Mouse (Mus musculus) neural tube, embryonic 15.5 days (tissue): ENCODE results near the gene Dnm3. TPM values are rescaled to one million over a fixed set of nuclear protein-coding genes. Genes with fewer than 3 reads are reported as not detected.

Experiments used
- ATAC-seq: fragments of 200-750 bp; cut with Nextera tagmentation; 2 replicates; pipeline ENCODE4 v1.8.0; 2017; ENCODE audit warnings: mild to moderate bottlenecking, moderate TSS enrichment, moderate library complexity; ENCODE audit not compliant: low FRiP score
- H3K27ac ChIP-seq: fragments of 300-500 bp; sonication (generic); replicated peaks from 2 replicates; pipeline ENCODE4 v1.5.1; 2015; ENCODE audit warnings: mild to moderate bottlenecking, inconsistent platforms
- H3K27me3 ChIP-seq: fragments of 300-500 bp; sonication (generic); replicated peaks from 2 replicates; pipeline ENCODE4 v1.6.1; 2015; ENCODE audit warnings: inconsistent platforms
- H3K36me3 ChIP-seq: fragments of 300-500 bp; sonication (generic); 2 replicates; pipeline ENCODE4 v1.6.1; 2015; ENCODE audit warnings: inconsistent platforms
- H3K4me1 ChIP-seq: fragments of 300-500 bp; sonication (generic); 2 replicates; pipeline ENCODE4 v1.6.1; 2015; ENCODE audit warnings: inconsistent platforms
- H3K4me2 ChIP-seq: fragments of 300-500 bp; sonication (generic); 2 replicates; pipeline ENCODE4 v1.6.1; 2015; ENCODE audit warnings: inconsistent platforms, mild to moderate bottlenecking, moderate library complexity
- H3K4me3 ChIP-seq: fragments of 300-500 bp; sonication (generic); replicated peaks from 2 replicates; pipeline ENCODE4 v1.5.1; 2015; ENCODE audit warnings: mild to moderate bottlenecking, inconsistent platforms
- H3K9ac ChIP-seq: fragments of 300-500 bp; sonication (generic); replicated peaks from 2 replicates; pipeline ENCODE4 v1.6.1; 2015; ENCODE audit warnings: mild to moderate bottlenecking, inconsistent platforms
- H3K9me3 ChIP-seq: fragments of 300-500 bp; sonication (generic); replicated peaks from 2 replicates; pipeline ENCODE4 v1.6.1; 2016; ENCODE audit warnings: inconsistent platforms
- WGBS: fragments of 180-500 bp; shearing (Covaris S2); methylation state at CpG from one replicate; pipeline ENCODE4 v1.1.7; 2015; ENCODE audit warnings: mixed read lengths; 5-methylcytosine and 5-hydroxymethylcytosine counted together
- polyA plus RNA-seq: library from polyadenylated mRNA; unstranded; fragments of >200 nt; fragmentation: Nextera tagmentation; extraction: Ambion mirVana; gene quantifications from 2 replicates; pipeline ENCODE4 v1.2.1, GENCODE M21; 2015

Gene Dnm3
- polyA plus RNA-seq, 1 experiment from 2014 or later = 60.8 TPM

DNA sequence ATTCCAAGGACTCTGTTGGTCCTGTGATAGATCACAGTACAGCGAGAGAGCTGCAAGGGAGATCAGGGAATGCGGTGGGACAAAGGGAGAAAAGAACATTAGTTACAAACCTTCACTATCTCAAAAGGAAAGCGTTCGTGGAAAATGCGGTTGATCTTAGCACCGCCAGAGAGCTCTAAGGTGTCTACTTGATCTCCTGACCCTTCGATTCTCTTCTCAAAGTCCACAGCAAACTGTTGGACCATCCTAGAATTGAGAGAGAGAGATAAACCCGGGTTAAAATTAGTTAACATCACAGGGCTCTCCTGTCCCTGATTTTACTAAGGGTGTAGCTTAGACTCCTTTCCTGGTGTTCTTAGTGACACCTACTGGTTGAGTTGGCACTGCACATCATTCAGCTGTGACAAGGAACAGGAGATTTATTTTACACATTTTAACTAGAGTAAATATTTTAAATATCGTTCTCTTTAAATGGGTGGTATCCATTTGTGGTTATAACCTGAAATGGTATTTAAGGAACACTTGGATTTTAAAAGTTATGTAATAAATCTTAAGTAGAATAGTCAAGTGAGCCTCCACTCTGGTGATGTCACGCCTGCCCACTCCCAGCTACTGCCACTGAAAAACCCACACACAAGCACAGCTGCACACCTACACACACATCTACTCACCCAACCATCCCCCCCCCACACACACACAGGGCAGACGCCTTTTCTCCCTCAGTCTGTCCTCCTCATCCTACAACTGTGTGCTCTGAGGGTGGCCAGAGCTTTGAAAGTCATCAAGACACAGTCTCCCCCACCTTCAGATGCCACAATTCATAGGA, 164.2 kb downstream of the Dnm3 start:
- H3K36me3 ChIP-seq = peaks cover 11% of the 10 kb centered on the region; the same call in 1 of the 2 replicates
- H3K4me3 ChIP-seq = no peak overlapping the region
- no peaks in the 10 kb centered on the region for H3K9me3 ChIP-seq
- H3K4me1 ChIP-seq = 0 out of 2 replicates have a peak, but pooled peaks cover 5% of the 10 kb centered on the region
- H3K9ac ChIP-seq = no peak overlapping the region
- no peaks in the 10 kb centered on the region for H3K27me3 ChIP-seq
- no peak overlapping the region for H3K27ac ChIP-seq
- peak; percentile 91 for ATAC-seq
- 28% methylated on average over 11 of the region's 11 CpGs for WGBS
- peak overlapping the region; percentile 29 for H3K4me2 ChIP-seq

DNA sequence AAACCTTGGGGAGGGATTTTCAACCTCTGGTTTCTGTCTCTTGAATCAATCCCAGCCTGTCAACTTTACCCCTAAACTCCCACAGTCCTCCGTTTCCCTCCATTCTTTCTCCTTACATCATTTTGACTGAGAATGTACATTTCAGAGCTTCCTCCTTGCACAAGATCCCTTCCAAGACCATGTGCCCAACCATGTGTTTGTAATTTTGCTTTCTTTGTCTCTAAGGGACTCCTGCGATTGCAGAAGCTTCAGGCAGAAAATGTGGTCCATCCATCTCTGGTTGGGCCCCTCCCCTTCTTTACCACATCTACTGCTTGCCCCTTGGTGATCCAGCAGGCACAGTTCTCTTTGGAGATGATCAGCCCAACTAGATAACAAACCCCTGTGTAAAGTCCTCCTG, 165.2 kb downstream of the Dnm3 start:
- H3K4me3 ChIP-seq = no peak overlapping the region
- H3K9me3 ChIP-seq = no peaks in the 10 kb centered on the region
- H3K27ac ChIP-seq = no peak overlapping the region
- H3K36me3 ChIP-seq = peaks cover 11% of the 10 kb centered on the region; the same call in 1 of the 2 replicates
- no peak for ATAC-seq
- no peak overlapping the region for H3K9ac ChIP-seq
- H3K4me1 ChIP-seq = 0 out of 2 replicates have a peak, but pooled peaks cover 5% of the 10 kb centered on the region
- no peaks in the 10 kb centered on the region for H3K27me3 ChIP-seq
- H3K4me2 ChIP-seq = no peak overlapping the region
- WGBS = 75% methylated on average over 2 of the region's 2 CpGs

DNA sequence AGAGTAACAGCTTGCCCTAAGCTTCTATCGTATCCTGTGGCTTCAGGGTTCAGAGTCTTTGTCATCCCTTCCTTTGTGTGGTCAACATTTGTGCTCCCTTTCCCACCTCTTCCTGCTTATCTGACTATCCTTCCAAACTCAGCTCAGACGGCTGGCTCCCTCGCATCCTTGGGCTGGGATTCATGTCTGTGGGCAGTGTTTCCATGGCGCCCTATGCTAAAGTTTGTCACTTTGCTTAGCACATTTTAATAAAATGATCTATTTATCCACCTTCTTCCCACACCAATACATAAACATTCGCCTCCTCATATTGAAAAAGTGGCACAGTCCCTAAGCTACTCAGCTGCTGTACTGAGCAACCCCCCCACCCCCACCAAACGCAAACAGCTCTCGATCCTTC, 165.7 kb downstream of the Dnm3 start:
- no peak overlapping the region for H3K9ac ChIP-seq
- no peaks in the 10 kb centered on the region for H3K9me3 ChIP-seq
- H3K27me3 ChIP-seq = no peaks in the 10 kb centered on the region
- H3K4me2 ChIP-seq = no peak overlapping the region
- 80% methylated on average over 7 of the region's 7 CpGs for WGBS
- peaks cover 13% of the 10 kb centered on the region; the same call in 1 of the 2 replicates for H3K36me3 ChIP-seq
- H3K4me3 ChIP-seq = no peak overlapping the region
- H3K4me1 ChIP-seq = 0 out of 2 replicates have a peak, but pooled peaks cover 5% of the 10 kb centered on the region
- H3K27ac ChIP-seq = no peak overlapping the region
- ATAC-seq = no peak

DNA sequence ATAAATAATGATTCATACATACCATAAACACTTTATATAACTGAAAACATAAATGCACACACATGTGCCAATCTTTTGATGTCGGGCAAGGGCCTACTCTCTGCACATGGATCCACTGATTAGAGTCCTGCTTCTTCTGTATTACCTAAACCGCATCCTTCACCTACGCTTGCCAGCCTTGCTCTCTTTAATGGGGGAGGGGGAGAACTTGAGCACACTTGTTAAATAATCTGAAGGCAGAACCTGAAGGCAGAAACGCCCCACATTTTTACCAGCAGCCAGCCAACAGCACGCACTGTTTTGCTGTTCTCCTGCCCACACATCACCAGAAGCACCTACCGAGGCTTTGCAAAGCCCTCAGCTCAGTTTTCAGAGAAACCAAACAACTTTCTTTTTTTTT, 172.6 kb downstream of the Dnm3 start:
- Histone ChIP-seq H3K9me3 (no peaks in the 10 kb centered on the region), H3K27ac (no peak overlapping the region), H3K9ac (no peak overlapping the region), H3K27me3 (no peaks in the 10 kb centered on the region), H3K4me3 (no peak overlapping the region), H3K4me1 (peaks cover 1% of the 10 kb centered on the region; the same call in 1 of the 2 replicates), H3K36me3 (peaks cover 16% of the 10 kb centered on the region; the same call in 1 of the 2 replicates), H3K4me2 (no peak overlapping the region)
- ATAC-seq = no peak
- 91% methylated on average over 6 of the region's 6 CpGs for WGBS

DNA sequence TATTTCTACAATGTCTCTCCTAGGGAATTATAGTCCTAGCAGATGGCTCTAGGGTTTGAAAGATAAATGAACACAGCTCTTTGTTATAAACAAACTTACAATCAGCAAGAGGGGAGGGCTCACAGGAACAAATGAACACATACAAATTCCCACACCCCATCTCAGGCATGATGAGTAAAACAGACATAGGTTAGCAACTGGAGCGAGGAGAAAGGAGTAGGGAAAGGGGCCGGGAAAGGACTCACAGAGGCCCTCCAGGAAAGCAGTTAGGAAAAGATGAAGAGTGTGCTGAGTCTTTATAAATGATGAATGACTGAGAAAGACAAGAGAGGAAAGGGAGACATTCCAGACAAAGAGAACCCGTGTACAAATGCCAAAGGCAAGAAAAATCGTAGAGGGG, 175.4 kb downstream of the Dnm3 start:
- no peak overlapping the region for H3K27ac ChIP-seq
- no peak overlapping the region for H3K4me3 ChIP-seq
- WGBS = 53% methylated on average over 4 of the region's 4 CpGs
- H3K4me2 ChIP-seq = no peak overlapping the region
- H3K27me3 ChIP-seq = no peaks in the 10 kb centered on the region
- ATAC-seq = no peak
- no peak overlapping the region for H3K9ac ChIP-seq
- H3K36me3 ChIP-seq = peaks cover 10% of the 10 kb centered on the region; the same call in 1 of the 2 replicates
- H3K9me3 ChIP-seq = no peaks in the 10 kb centered on the region
- H3K4me1 ChIP-seq = peaks cover 6% of the 10 kb centered on the region; the same call in 1 of the 2 replicates

GRCm38 (mm10) chr1:162299558-162300319, 178.1 kb downstream of the Dnm3 start:
- no peak overlapping the region for H3K9ac ChIP-seq
- H3K27ac ChIP-seq = no peak overlapping the region
- ATAC-seq = peak; percentile 77
- H3K36me3 ChIP-seq = 0 out of 2 replicates have a peak, but pooled peaks cover 4% of the 10 kb centered on the region
- H3K4me1 ChIP-seq = peaks cover 6% of the 10 kb centered on the region; the same call in 1 of the 2 replicates
- H3K27me3 ChIP-seq = no peaks in the 10 kb centered on the region
- H3K4me3 ChIP-seq = no peak overlapping the region
- no peak overlapping the region for H3K4me2 ChIP-seq
- WGBS = 55% methylated on average over 12 of the region's 12 CpGs
- no peaks in the 10 kb centered on the region for H3K9me3 ChIP-seq

- H3K4me2 ChIP-seq = no peak overlapping the region
- H3K9ac ChIP-seq = no peak overlapping the region
- no peak overlapping the region for H3K4me3 ChIP-seq
- H3K27ac ChIP-seq = no peak overlapping the region
- ATAC-seq = no peak
- no peaks in the 10 kb centered on the region for H3K27me3 ChIP-seq
- WGBS = 64% methylated on average over 3 of the region's 3 CpGs
- H3K9me3 ChIP-seq = no peaks in the 10 kb centered on the region
- H3K4me1 ChIP-seq = peaks cover 11% of the 10 kb centered on the region
- H3K36me3 ChIP-seq = 0 out of 2 replicates have a peak, but pooled peaks cover under 1% of the 10 kb centered on the region
Measured at GRCm38 (mm10) chr1:162298527-162298926, 179.3 kb downstream of the Dnm3 start.

- no peak overlapping the region for H3K27ac ChIP-seq
Measured at GRCm38 (mm10) chr1:162295443-162295842, 182.4 kb downstream of the Dnm3 start.

GRCm38 (mm10) chr1:162294572-162294910, 183.3 kb downstream of the Dnm3 start:
- peaks cover 5% of the 10 kb centered on the region for H3K4me1 ChIP-seq
- WGBS = 89% methylated on average over 4 of the region's 4 CpGs
- H3K4me3 ChIP-seq = no peak overlapping the region
- H3K36me3 ChIP-seq = peaks cover 9% of the 10 kb centered on the region; the same call in 1 of the 2 replicates
- H3K27me3 ChIP-seq = no peaks in the 10 kb centered on the region
- no peak overlapping the region for H3K9ac ChIP-seq
- H3K27ac ChIP-seq = peak overlapping the region; percentile 38; the same call in 1 of the 2 replicates
- ATAC-seq = no peak
- no peak overlapping the region for H3K4me2 ChIP-seq
- no peaks in the 10 kb centered on the region for H3K9me3 ChIP-seq

More at GRCm38 (mm10) chr1:162295443-162295842, 182.4 kb downstream of the Dnm3 start:
- Histone ChIP-seq H3K9me3 (no peaks in the 10 kb centered on the region), H3K9ac (no peak overlapping the region), H3K4me3 (no peak overlapping the region), H3K36me3 (peaks cover 7% of the 10 kb centered on the region; the same call in 1 of the 2 replicates), H3K27me3 (no peaks in the 10 kb centered on the region), H3K4me2 (no peak overlapping the region), H3K4me1 (peaks cover 12% of the 10 kb centered on the region)
- ATAC-seq = no peak
- 82% methylated on average over 5 of the region's 5 CpGs for WGBS

DNA sequence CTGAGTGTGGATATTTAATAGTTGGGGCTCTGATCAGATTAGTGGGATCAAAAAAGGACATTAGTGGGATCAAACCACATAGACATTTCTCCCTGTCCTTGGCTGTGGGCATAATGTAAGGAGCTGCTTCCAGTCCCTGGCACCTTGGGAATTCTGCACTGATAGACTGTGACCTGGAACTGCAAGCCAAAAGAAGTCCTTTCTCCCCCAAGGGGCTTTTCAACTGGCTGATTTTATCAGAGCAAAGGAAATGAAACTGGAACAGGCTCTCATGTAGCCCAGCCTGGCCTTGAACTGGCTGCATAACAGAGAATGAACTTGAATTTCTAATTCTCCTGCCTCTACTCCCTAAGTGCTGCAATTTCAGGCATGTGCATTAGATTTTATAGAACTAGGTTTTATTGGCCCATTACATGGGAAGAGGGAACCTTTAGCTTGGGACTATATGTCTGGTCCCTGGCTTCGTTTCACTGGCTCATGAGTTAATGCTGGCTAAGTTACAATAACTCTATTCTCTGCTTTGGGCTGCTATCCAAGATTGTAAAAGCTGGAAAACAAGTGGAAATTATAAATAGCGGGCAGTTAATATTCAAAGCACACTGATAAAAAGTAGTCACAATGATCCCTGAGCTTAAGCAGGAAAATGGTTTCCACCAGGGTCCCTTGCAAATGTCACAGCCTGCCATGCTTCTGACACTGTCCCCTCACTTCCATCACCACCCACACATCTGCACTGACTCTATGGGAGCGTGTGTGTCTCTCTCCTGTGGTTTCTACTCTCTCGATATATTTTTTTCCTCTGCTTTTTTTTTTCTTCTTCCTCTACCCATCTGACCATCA, 183.9 kb downstream of the Dnm3 start:
- no peak overlapping the region for H3K9ac ChIP-seq
- peaks cover 5% of the 10 kb centered on the region for H3K4me1 ChIP-seq
- peak overlapping the region; percentile 61 for H3K27ac ChIP-seq
- H3K9me3 ChIP-seq = no peaks in the 10 kb centered on the region
- 62% methylated on average over 4 of the region's 4 CpGs for WGBS
- no peaks in the 10 kb centered on the region for H3K27me3 ChIP-seq
- ATAC-seq = 0 out of 2 replicates have a peak, but pooled peaks have one; percentile 47
- H3K4me3 ChIP-seq = no peak overlapping the region
- peaks cover 9% of the 10 kb centered on the region; the same call in 1 of the 2 replicates for H3K36me3 ChIP-seq
- no peak overlapping the region for H3K4me2 ChIP-seq

- no peak for ATAC-seq
- H3K9me3 ChIP-seq = no peaks in the 10 kb centered on the region
- peaks cover 11% of the 10 kb centered on the region; the same call in 1 of the 2 replicates for H3K36me3 ChIP-seq
Measured at GRCm38 (mm10) chr1:162286910-162287309, 190.9 kb downstream of the Dnm3 start.

More at GRCm38 (mm10) chr1:162286910-162287309, 190.9 kb downstream of the Dnm3 start:
- 59% methylated on average over 6 of the region's 6 CpGs for WGBS
- Histone ChIP-seq H3K4me1 (0 out of 2 replicates have a peak, but pooled peaks cover 3% of the 10 kb centered on the region), H3K27me3 (no peaks in the 10 kb centered on the region), H3K4me3 (no peak overlapping the region), H3K4me2 (no peak overlapping the region), H3K27ac (no peak overlapping the region), H3K9ac (no peak overlapping the region)
